Mouse (Mus musculus): Measurements from ENCODE around the gene Adora3. TPM values are rescaled to one million over a fixed set of nuclear protein-coding genes. Genes with fewer than 3 reads are reported as not detected.

The Adora3 gene
- polyA plus RNA-seq (2015; fragmentation: Nextera tagmentation; extraction: Ambion mirVana) = 0.26 and 0.30 TPM in 2 replicates

- no peak within 1 kb of the TSS for H3K4me3 ChIP-seq
- 80% methylated on average over 3 of the region's 3 CpGs for WGBS
- ATAC-seq (ENCODE audit: low FRiP score) = no peak
- H3K4me2 ChIP-seq = no peak within 1 kb of the TSS
- no peaks in the 10 kb centered on the region for H3K27me3 ChIP-seq
- no peak within 1 kb of the TSS for H3K9ac ChIP-seq
- H3K27ac ChIP-seq = no peak within 1 kb of the TSS; the same call in 1 of the 2 replicates
- H3K36me3 ChIP-seq = no peaks in the 10 kb centered on the region
- no peaks in the 10 kb centered on the region for H3K9me3 ChIP-seq
- H3K4me1 ChIP-seq (replicated peaks) = 0 out of 2 replicates have a peak, but pooled peaks cover 4% of the 10 kb centered on the region
These were observed at the start of gene Adora3, which contains the start of gene Tmigd3 for GRCm38 (mm10) chr3:105870558-105870957. Gene Adora3, plus strand, starts transcription at chr3:105870858. Gene Tmigd3, plus strand, starts transcription at chr3:105870903.

GRCm38 (mm10) chr3:105821504-105821903, 49.2 kb upstream of the Adora3 start:
- Histone ChIP-seq H3K9ac (no peak overlapping the region), H3K36me3 (no peaks in the 10 kb centered on the region), H3K27me3 (no peaks in the 10 kb centered on the region), H3K4me1 (replicated peaks) (no peaks in the 10 kb centered on the region), H3K4me3 (no peak overlapping the region), H3K9me3 (no peaks in the 10 kb centered on the region), H3K27ac (no peak overlapping the region), H3K4me2 (no peak overlapping the region)
- ATAC-seq (ENCODE audit: low FRiP score) = no peak
- WGBS = 96% methylated on average over 3 of the region's 3 CpGs

DNA sequence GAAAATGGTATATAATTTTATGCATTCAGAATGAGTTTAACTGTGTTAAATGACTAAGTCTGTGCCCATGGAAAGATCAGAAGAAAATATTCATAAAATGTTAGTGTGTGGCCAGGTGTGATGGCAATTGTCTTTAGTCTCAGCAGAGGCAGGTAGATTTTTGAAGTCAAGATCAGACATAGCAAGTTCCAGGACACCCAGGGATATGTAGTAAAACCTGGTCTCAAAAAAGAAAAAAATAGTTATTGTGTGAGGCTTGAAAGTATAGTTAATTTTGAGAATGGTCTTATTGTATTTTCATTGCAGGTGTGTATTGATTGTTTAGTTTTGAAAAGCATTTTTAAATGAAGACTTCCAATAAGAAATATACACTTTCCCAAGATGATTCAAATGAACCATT, 47.0 kb upstream of the Adora3 start:
- ATAC-seq (ENCODE audit: low FRiP score) = no peak
- H3K4me1 ChIP-seq (replicated peaks) = no peaks in the 10 kb centered on the region
- H3K9me3 ChIP-seq = no peaks in the 10 kb centered on the region
- H3K36me3 ChIP-seq = no peaks in the 10 kb centered on the region
- no peaks in the 10 kb centered on the region for H3K27me3 ChIP-seq
- H3K4me3 ChIP-seq = no peak overlapping the region
- H3K4me2 ChIP-seq = no peak overlapping the region
- no peak overlapping the region for H3K27ac ChIP-seq
- H3K9ac ChIP-seq = no peak overlapping the region

- Histone ChIP-seq H3K9me3 (no peaks in the 10 kb centered on the region), H3K36me3 (no peaks in the 10 kb centered on the region), H3K4me2 (no peak overlapping the region), H3K9ac (no peak overlapping the region), H3K27ac (no peak overlapping the region), H3K27me3 (no peaks in the 10 kb centered on the region), H3K4me3 (no peak overlapping the region), H3K4me1 (replicated peaks) (no peaks in the 10 kb centered on the region)
- WGBS = 47% methylated on average over 5 of the region's 5 CpGs
- ATAC-seq (ENCODE audit: low FRiP score) = no peak
These were observed 46.6 kb upstream of the Adora3 start for GRCm38 (mm10) chr3:105824103-105824502.

GRCm38 (mm10) chr3:105824704-105825103, 46.0 kb upstream of the Adora3 start:
- Histone ChIP-seq H3K4me3 (no peak overlapping the region), H3K27ac (no peak overlapping the region), H3K9ac (no peak overlapping the region), H3K4me2 (no peak overlapping the region), H3K9me3 (no peaks in the 10 kb centered on the region), H3K4me1 (replicated peaks) (no peaks in the 10 kb centered on the region), H3K27me3 (no peaks in the 10 kb centered on the region), H3K36me3 (no peaks in the 10 kb centered on the region)
- 65% methylated on average over 2 of the region's 2 CpGs for WGBS
- ATAC-seq (ENCODE audit: low FRiP score) = no peak

GRCm38 (mm10) chr3:105825501-105826161, 45.0 kb upstream of the Adora3 start:
- H3K4me2 ChIP-seq = no peak overlapping the region
- H3K9me3 ChIP-seq = no peaks in the 10 kb centered on the region
- no peaks in the 10 kb centered on the region for H3K27me3 ChIP-seq
- no peaks in the 10 kb centered on the region for H3K4me1 ChIP-seq (replicated peaks)
- ATAC-seq (ENCODE audit: low FRiP score) = no peak
- H3K27ac ChIP-seq = no peak overlapping the region
- WGBS = 69% methylated on average over 7 of the region's 7 CpGs
- H3K4me3 ChIP-seq = no peak overlapping the region
- no peak overlapping the region for H3K9ac ChIP-seq
- H3K36me3 ChIP-seq = no peaks in the 10 kb centered on the region

DNA sequence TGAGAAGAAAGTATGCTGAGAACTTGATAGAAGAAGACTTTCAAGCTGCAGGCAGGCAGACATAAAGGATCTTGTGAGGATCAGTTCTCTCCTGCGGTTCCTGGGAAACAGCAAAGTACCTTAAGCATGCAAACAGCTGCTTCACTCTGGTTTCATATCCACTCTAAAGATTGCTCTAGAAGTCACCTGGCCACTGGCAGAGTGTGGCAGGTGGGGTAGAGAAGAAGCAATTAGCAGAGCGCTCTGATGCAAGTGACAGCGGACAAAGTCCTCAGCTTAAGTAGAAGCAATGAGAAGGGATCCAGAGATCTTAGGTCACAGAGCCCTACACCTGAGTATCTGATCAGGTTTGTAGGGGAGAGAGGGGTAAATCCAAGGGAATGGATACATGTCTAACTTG, 39.1 kb upstream of the Adora3 start:
- over 99% methylated on average over 3 of the region's 3 CpGs for WGBS
- Histone ChIP-seq H3K4me1 (replicated peaks) (no peaks in the 10 kb centered on the region), H3K9me3 (no peaks in the 10 kb centered on the region), H3K4me3 (no peak overlapping the region), H3K27ac (no peak overlapping the region), H3K27me3 (no peaks in the 10 kb centered on the region), H3K9ac (no peak overlapping the region), H3K4me2 (no peak overlapping the region), H3K36me3 (no peaks in the 10 kb centered on the region)
- ATAC-seq (ENCODE audit: low FRiP score) = no peak

DNA sequence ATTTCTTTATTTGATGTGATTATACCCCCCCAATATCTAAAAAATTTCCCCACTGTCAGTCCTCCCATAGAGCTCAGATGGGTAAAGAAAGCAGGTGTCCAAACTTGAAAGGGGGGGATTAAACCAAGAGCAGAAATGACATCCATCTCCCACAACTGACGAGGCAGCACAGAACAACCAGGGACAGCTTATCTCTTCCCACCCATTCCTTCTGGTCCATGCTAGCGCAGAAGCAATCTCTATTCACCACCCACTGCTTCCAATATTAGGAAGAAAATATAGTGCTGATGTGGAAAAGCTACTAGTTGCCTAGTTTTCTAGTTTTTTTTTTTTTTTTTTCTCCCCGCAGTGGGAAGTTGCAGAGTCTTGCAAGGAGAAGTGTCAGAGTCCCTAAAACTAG, 34.8 kb upstream of the Adora3 start:
- no peak for ATAC-seq (ENCODE audit: low FRiP score)
- 81% methylated on average over 3 of the region's 3 CpGs for WGBS
- H3K4me3 ChIP-seq = no peak overlapping the region
- no peak overlapping the region for H3K9ac ChIP-seq
- H3K4me2 ChIP-seq = no peak overlapping the region
- no peaks in the 10 kb centered on the region for H3K9me3 ChIP-seq
- H3K27ac ChIP-seq = no peak overlapping the region
- no peaks in the 10 kb centered on the region for H3K4me1 ChIP-seq (replicated peaks)
- H3K27me3 ChIP-seq = no peaks in the 10 kb centered on the region
- no peaks in the 10 kb centered on the region for H3K36me3 ChIP-seq

DNA sequence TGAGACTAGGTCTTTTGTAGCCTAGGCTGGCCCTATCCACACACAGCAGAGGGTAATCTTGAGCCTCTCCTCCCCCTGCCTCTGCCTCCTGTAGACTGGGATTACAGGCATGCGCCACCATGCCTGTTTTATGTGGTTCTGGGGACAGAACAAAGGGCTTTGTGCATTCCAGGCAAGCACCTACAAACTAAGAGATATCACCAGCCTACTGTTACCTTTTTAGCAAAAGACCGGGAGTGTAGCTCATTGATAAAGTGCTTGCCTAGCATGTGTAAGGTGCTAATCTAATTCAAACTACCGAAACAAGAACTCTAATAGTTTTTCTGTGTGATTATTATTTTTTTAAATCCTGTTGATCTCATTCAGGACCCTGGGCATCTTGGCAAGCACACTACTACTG, 33.8 kb upstream of the Adora3 start:
- 92% methylated on average over 3 of the region's 3 CpGs for WGBS
- no peaks in the 10 kb centered on the region for H3K36me3 ChIP-seq
- H3K4me3 ChIP-seq = no peak overlapping the region
- no peak overlapping the region for H3K4me2 ChIP-seq
- no peak for ATAC-seq (ENCODE audit: low FRiP score)
- H3K27me3 ChIP-seq = no peaks in the 10 kb centered on the region
- no peak overlapping the region for H3K27ac ChIP-seq
- no peak overlapping the region for H3K9ac ChIP-seq
- H3K9me3 ChIP-seq = no peaks in the 10 kb centered on the region
- no peaks in the 10 kb centered on the region for H3K4me1 ChIP-seq (replicated peaks)

DNA sequence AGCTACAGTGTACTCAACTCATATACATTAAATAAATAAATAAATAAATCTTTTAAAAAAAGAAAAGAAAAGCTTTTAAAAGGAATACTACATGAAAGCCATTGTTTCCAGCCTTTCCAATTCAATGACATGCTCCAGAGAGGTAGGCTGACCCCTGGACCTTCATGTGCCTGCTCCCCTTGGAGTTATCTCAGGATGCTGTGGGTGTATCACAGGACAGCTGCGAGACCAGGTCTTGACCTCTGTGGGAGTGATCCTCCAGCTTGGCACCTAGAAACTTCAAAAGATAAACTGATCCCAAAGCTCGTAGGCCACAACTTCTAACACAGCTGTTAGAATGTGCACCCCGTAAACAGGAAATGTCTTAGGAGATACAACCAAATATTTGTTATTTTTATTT, 32.0 kb upstream of the Adora3 start:
- no peaks in the 10 kb centered on the region for H3K4me1 ChIP-seq (replicated peaks)
- WGBS = 79% methylated on average over 3 of the region's 3 CpGs
- no peak overlapping the region for H3K4me3 ChIP-seq
- no peak overlapping the region for H3K9ac ChIP-seq
- H3K4me2 ChIP-seq = no peak overlapping the region
- ATAC-seq (ENCODE audit: low FRiP score) = no peak
- no peaks in the 10 kb centered on the region for H3K27me3 ChIP-seq
- no peak overlapping the region for H3K27ac ChIP-seq
- no peaks in the 10 kb centered on the region for H3K9me3 ChIP-seq
- H3K36me3 ChIP-seq = no peaks in the 10 kb centered on the region

DNA sequence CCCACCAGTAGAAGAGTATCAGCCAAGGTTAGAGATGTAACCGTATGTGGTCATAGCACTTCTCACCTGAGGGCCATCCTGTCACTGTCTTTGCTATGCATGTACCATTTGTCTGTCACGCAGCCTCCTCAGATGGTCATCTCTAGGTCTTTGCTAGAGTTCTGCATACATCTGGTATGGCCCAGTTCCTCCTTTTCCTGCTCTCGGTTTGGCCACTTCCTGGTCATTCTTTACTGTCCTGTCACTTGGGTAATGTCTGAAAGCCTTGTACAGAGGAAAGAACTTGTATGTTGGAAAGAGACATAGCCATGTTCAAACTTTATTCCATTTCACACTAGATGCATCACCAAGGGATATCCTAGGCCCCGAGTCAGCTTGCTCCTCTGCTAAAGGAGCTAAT, 30.8 kb upstream of the Adora3 start:
- no peaks in the 10 kb centered on the region for H3K36me3 ChIP-seq
- no peak overlapping the region for H3K4me3 ChIP-seq
- no peaks in the 10 kb centered on the region for H3K27me3 ChIP-seq
- H3K4me2 ChIP-seq = no peak overlapping the region
- no peak overlapping the region for H3K9ac ChIP-seq
- 91% methylated on average over 4 of the region's 4 CpGs for WGBS
- no peak for ATAC-seq (ENCODE audit: low FRiP score)
- H3K27ac ChIP-seq = no peak overlapping the region
- no peaks in the 10 kb centered on the region for H3K4me1 ChIP-seq (replicated peaks)
- H3K9me3 ChIP-seq = no peaks in the 10 kb centered on the region

DNA sequence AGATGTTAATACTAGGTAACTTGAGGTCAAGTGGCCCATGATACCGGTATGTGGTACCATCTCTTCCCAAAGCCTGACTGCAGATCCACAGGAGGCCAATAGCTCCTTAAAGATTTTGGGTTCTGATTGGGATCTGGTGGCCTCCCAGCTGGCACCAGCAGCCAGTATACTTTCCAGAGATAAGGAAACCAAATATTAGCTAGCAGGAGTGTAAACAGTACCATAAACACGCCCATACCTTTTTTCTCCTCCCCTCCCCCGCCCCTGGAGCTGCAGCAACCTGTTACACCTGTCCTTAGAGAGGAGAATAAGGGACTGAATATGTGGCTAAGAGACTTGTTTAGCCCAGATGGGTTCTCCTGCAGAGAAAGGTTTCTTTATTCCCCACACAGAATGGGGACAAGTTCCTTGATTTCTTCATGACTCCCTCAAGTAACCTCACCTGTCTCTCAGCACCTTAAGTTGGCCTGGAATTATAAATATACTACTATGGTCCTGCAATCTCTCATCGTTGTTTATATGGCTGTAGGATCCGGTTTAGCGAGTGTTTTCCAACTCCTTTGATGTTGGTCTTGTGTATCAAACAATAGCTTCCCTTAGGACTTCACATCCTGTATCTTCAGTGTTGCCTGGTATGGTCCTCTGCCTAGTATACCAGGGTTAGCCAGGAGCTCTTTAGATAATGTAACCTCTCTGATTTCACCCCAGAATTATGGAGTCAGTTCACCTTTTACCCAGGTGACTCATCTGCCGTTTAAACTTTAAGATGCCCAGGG, 24.2 kb upstream of the Adora3 start:
- H3K27ac ChIP-seq = no peak overlapping the region
- no peaks in the 10 kb centered on the region for H3K9me3 ChIP-seq
- no peaks in the 10 kb centered on the region for H3K27me3 ChIP-seq
- H3K4me1 ChIP-seq (replicated peaks) = no peaks in the 10 kb centered on the region
- H3K9ac ChIP-seq = no peak overlapping the region
- 81% methylated on average over 7 of the region's 7 CpGs for WGBS
- no peak overlapping the region for H3K4me3 ChIP-seq
- H3K4me2 ChIP-seq = no peak overlapping the region
- ATAC-seq (ENCODE audit: low FRiP score) = no peak
- no peaks in the 10 kb centered on the region for H3K36me3 ChIP-seq

- no peak overlapping the region for H3K4me3 ChIP-seq
- no peak overlapping the region for H3K9ac ChIP-seq
- H3K36me3 ChIP-seq = no peaks in the 10 kb centered on the region
- ATAC-seq (ENCODE audit: low FRiP score) = no peak
- H3K4me1 ChIP-seq (replicated peaks) = no peaks in the 10 kb centered on the region
- no peak overlapping the region for H3K4me2 ChIP-seq
- H3K27me3 ChIP-seq = no peaks in the 10 kb centered on the region
- no peaks in the 10 kb centered on the region for H3K9me3 ChIP-seq
- WGBS = 72% methylated on average over 8 of the region's 8 CpGs
- no peak overlapping the region for H3K27ac ChIP-seq
These were observed 16.9 kb upstream of the Adora3 start for GRCm38 (mm10) chr3:105853781-105854180.
